Mouse (Mus musculus) kidney, embryonic 16.5 days (tissue): ENCODE measurements around the gene Rhou. TPM values are rescaled to one million over a fixed set of nuclear protein-coding genes. Genes with fewer than 3 reads are reported as not detected.

Source experiments
- ATAC-seq: fragments of 200-750 bp; cut with Nextera tagmentation; 2 replicates; pipeline ENCODE4 v1.8.0; 2017; ENCODE audit warnings: moderate TSS enrichment; ENCODE audit not compliant: low FRiP score, low TSS enrichment
- H3K27ac ChIP-seq: fragments of 300-500 bp; sonication (generic); 2 replicates; pipeline ENCODE4 v1.5.1; 2014; ENCODE audit warnings: low read length
- H3K27me3 ChIP-seq: fragments of 300-500 bp; sonication (generic); 2 replicates; pipeline ENCODE4 v1.6.1; 2014; ENCODE audit warnings: low read length, control low read depth, mixed read lengths; ENCODE audit not compliant: insufficient read depth
- H3K36me3 ChIP-seq: fragments of 300-500 bp; sonication (generic); 2 replicates; pipeline ENCODE4 v1.6.1; 2014; ENCODE audit warnings: low read length, control low read depth, mixed read lengths; ENCODE audit not compliant: insufficient read depth
- H3K4me1 ChIP-seq: fragments of 300-500 bp; sonication (generic); 2 replicates; pipeline ENCODE4 v1.6.1; 2014; ENCODE audit warnings: low read length, control low read depth, mixed read lengths; ENCODE audit not compliant: insufficient read depth
- H3K4me2 ChIP-seq: fragments of 300-500 bp; sonication (generic); replicated peaks from 2 replicates; pipeline ENCODE4 v1.6.1; 2014; ENCODE audit warnings: low read depth, low read length
- H3K4me3 ChIP-seq: fragments of 300-500 bp; sonication (generic); 2 replicates; pipeline ENCODE4 v1.5.1; 2014; ENCODE audit warnings: mild to moderate bottlenecking, low read length
- H3K9ac ChIP-seq: fragments of 300-500 bp; sonication (generic); replicated peaks from 2 replicates; pipeline ENCODE4 v1.6.1; 2014; ENCODE audit warnings: low read length
- H3K9me3 ChIP-seq: fragments of 300-500 bp; sonication (generic); 2 replicates; pipeline ENCODE4 v1.6.1; 2016; ENCODE audit warnings: low read length, control low read depth
- WGBS: fragments of 180-500 bp; shearing (Covaris S2); extraction: QIAGEN DNeasy Blood & Tissue Kit; methylation state at CpG from one replicate; pipeline ENCODE4 v1.1.7; 2014; 5-methylcytosine and 5-hydroxymethylcytosine counted together
- polyA plus RNA-seq: library from polyadenylated mRNA; unstranded; fragments of >200 nt; fragmentation: Nextera tagmentation; extraction: Ambion mirVana; gene quantifications from 2 replicates; pipeline ENCODE4 v1.2.1, GENCODE M21; 2015

Gene Rhou
- polyA plus RNA-seq, 1 experiment from 2014 or later, result 7.9 TPM

- 58% methylated on average over 5 of the region's 5 CpGs for WGBS
- Histone ChIP-seq H3K4me2 (no peak overlapping the region), H3K9ac (no peak overlapping the region), H3K4me1 (peaks cover 14% of the 10 kb centered on the region), H3K9me3 (no peaks in the 10 kb centered on the region), H3K27ac (no peak overlapping the region), H3K27me3 (no peaks in the 10 kb centered on the region), H3K36me3 (no peaks in the 10 kb centered on the region), H3K4me3 (no peak overlapping the region)
- no peak for ATAC-seq
These were observed 51.6 kb downstream of the Rhou start for GRCm38 (mm10) chr8:123705376-123705775.

GRCm38 (mm10) chr8:123707137-123707536 is 53.4 kb downstream of the Rhou start:
- no peak for ATAC-seq
- no peaks in the 10 kb centered on the region for H3K9me3 ChIP-seq
- H3K36me3 ChIP-seq, result no peaks in the 10 kb centered on the region
- H3K4me1 ChIP-seq, result peaks cover 6% of the 10 kb centered on the region
- no peak overlapping the region for H3K4me3 ChIP-seq
- no peaks in the 10 kb centered on the region for H3K27me3 ChIP-seq
- 80% methylated on average over 16 of the region's 16 CpGs for WGBS
- no peak overlapping the region for H3K4me2 ChIP-seq
- H3K27ac ChIP-seq, result no peak overlapping the region
- H3K9ac ChIP-seq, result no peak overlapping the region

- Histone ChIP-seq H3K4me2 (no peak overlapping the region), H3K36me3 (no peaks in the 10 kb centered on the region), H3K9me3 (no peaks in the 10 kb centered on the region), H3K4me1 (peaks cover 6% of the 10 kb centered on the region), H3K27me3 (no peaks in the 10 kb centered on the region), H3K27ac (no peak overlapping the region), H3K9ac (no peak overlapping the region), H3K4me3 (no peak overlapping the region)
- WGBS, result 58% methylated on average over 8 of the region's 8 CpGs
- ATAC-seq, result no peak
These were observed 55.0 kb downstream of the Rhou start for GRCm38 (mm10) chr8:123708729-123709128.

GRCm38 (mm10) chr8:123710335-123710734 is 56.6 kb downstream of the Rhou start:
- Histone ChIP-seq H3K4me3 (no peak overlapping the region), H3K9ac (no peak overlapping the region; the same call in 1 of the 2 replicates), H3K36me3 (no peaks in the 10 kb centered on the region), H3K27me3 (no peaks in the 10 kb centered on the region), H3K4me1 (peaks cover 6% of the 10 kb centered on the region), H3K9me3 (no peaks in the 10 kb centered on the region), H3K27ac (no peak overlapping the region), H3K4me2 (no peak overlapping the region)
- no peak for ATAC-seq
- 87% methylated on average over 5 of the region's 5 CpGs for WGBS

Other genes with a start within 250 kb of the Rhou start
- gene Mc1r, start 246.8 kb upstream of the Rhou start, polyA plus RNA-seq, result not detected in 2 replicates
- gene Tubb3, start 242.5 kb upstream of the Rhou start, polyA plus RNA-seq, result 4.8 and 11.2 TPM in 2 replicates
- gene Def8, start 230.4 kb upstream of the Rhou start, polyA plus RNA-seq, result 43.7 and 44.4 TPM in 2 replicates
- 59.4 and 65.9 TPM in 2 replicates for gene Afg3l1, start 176.0 kb upstream of the Rhou start, polyA plus RNA-seq
- 4.1 and 4.3 TPM in 2 replicates for gene Dbndd1, start 138.5 kb upstream of the Rhou start, polyA plus RNA-seq
- 38.5 and 39.6 TPM in 2 replicates for gene Gas8, start 135.1 kb upstream of the Rhou start, polyA plus RNA-seq
- 50.8 and 51.5 TPM in 2 replicates for gene Rab4a, start 152.1 kb downstream of the Rhou start, polyA plus RNA-seq
- gene Ccsap, start 206.3 kb downstream of the Rhou start, polyA plus RNA-seq, result 2.9 and 3.3 TPM in 2 replicates
- 58.8 and 166 TPM in 2 replicates for gene Acta1, start 240.8 kb downstream of the Rhou start, polyA plus RNA-seq